Mouse (Mus musculus) brain, embryonic 18.5 days (tissue): ENCODE measurements around the gene Notch4.

ENCODE experiments used
- DNase-seq: peaks from one replicate; pipeline ENCODE4 v3.0.0-alpha.2; 2012; ENCODE audit warnings: low read depth, low spot score

The Notch4 gene

GRCm38 (mm10) chr17:34569919-34570318 is 5.9 kb downstream of the Notch4 start:
- no peak for DNase-seq

- no peak for DNase-seq
These were observed 7.8 kb downstream of the Notch4 start for GRCm38 (mm10) chr17:34571875-34572274.

DNA sequence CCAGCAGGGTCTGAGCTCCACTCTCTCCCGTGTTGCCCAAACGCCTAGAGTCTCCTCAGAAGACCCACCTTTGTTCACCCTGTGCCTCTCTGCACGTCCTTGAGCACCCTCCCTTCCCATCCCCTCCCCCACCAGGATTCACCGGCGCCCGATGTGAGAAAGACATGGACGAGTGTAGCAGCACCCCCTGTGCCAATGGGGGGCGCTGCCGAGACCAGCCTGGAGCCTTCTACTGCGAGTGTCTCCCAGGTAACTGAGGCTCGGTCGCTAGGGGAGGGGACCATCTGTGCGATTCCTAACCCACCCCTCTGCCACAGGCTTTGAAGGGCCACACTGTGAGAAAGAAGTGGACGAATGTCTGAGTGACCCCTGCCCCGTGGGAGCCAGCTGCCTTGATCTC is 8.3 kb downstream of the Notch4 start:
- no peak for DNase-seq

DNA sequence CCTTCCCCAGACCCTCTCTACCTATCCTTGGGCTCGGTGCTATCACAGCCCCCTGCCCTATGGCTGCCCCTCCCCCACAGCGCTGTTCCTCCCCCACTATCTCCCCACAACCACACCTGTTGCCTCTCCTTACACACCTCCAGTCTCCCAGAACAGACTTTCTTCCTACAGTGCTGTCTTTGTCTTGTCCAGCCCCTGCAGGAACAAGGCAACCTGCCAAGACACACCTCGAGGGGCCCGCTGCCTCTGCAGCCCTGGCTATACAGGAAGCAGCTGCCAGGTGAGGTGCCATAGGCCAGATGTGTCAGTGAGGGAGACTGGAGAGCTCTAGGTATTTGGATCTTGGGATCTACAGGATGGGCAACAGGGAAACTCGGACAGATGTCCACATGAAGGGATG is 12.5 kb downstream of the Notch4 start:
- no peak for DNase-seq

DNA sequence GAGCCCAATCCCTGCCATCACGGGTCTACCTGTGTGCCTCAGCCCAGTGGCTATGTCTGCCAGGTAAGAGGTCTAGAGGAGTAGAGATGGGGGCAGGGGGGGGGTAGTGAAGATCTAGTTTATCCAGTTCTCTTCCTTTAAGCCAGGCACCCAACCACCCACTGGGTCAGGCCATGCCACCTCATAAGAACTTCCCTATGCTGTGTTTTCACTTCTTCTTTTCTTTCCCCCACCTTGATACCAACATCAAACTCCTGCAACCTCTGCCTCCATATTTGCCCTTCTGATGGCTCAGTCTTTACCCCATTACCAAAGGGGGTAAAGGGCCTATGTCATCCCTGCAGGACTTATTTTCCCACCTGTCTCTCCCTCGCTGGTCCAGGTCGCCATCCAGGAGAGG is 14.0 kb downstream of the Notch4 start:
- no peak for DNase-seq

- DNase-seq = no peak
These were observed 18.5 kb downstream of the Notch4 start for GRCm38 (mm10) chr17:34582528-34582927.

DNA sequence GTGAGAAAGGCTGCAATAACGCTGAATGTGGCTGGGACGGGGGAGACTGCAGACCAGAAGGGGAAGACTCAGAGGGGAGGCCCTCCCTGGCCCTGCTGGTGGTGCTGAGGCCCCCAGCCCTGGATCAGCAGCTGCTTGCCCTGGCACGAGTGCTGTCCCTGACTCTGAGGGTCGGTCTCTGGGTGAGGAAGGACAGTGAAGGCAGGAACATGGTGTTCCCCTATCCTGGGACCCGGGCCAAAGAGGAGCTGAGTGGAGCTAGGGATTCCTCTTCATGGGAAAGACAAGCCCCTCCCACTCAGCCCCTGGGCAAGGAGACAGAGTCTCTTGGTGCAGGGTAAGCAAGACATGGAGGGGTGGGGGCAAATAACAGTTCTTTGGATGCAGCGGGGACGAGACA is 19.3 kb downstream of the Notch4 start:
- DNase-seq = no peak

DNA sequence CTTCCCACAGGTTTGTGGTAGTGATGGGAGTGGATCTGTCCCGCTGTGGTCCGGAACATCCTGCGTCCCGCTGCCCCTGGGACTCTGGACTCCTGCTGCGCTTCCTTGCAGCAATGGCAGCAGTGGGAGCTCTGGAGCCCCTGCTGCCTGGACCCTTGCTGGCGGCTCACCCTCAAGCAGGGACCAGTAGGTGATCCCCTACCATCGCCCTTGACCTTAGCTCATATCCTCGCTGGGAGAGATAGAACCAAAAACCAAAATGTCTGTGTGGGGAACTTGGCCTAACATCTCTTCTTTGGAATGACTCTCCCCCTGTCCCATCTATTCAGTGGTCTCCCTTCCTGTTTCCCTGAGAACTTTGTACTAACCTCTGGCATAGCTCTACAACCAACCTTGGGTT is 19.8 kb downstream of the Notch4 start:
- no peak for DNase-seq

DNA sequence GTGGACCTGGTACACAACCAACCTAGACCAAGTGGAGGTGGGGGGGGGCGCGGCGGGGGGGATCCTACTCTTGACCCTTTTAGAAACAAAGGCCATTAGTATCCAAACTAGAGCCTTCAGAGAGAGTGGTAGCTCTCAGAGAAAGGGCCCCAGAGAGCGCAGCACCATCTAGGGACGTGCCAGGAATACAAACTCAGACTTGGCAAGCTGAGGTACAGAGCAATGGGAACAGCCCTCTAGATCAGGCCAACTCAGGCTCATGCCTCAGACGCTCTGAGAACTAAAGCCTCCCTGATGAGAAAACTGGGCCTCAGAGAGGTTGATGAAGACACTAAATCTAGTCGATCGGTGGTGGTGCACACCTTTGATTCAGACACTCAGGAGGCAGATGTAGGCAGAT is 21.1 kb downstream of the Notch4 start:
- DNase-seq = no peak

GRCm38 (mm10) chr17:34585877-34586771 is 22.1 kb downstream of the Notch4 start:
- DNase-seq = no peak

GRCm38 (mm10) chr17:34586796-34587422 is 22.8 kb downstream of the Notch4 start:
- peak; percentile 84 for DNase-seq

DNA sequence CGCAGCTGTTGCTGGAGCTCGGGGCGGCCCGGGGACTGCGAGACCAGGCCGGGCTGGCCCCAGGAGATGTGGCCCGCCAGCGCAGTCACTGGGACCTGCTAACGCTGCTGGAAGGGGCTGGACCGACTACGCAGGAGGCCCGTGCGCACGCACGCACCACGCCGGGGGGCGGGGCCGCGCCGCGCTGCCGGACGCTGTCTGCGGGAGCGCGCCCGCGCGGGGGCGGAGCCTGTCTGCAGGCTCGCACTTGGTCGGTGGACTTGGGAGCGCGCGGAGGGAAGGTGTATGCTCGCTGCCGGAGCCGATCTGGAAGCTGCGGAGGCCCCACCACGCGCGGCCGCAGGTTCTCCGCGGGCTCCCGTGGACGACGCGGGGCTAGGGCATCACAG is 23.3 kb downstream of the Notch4 start:
- peak; percentile 91 for DNase-seq

DNA sequence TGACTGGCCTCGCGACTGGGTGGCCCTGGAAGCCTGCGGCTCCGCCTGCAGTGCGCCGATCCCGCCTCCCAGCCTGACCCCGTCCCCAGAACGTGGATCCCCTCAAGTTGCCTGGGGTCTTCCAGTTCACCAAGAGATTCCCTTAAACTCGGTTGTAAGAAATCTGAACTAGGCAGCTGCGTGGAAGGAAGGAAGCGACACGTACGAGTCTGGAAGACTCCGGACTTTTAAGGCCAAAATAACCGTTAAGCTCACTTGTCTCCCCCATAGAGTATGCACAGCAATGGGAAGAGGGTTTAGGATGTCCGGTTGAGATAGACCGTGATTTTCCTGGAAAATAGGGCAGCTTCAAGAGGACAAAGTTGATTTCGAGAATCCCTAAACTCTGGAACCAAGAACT is 23.7 kb downstream of the Notch4 start:
- no peak for DNase-seq

DNA sequence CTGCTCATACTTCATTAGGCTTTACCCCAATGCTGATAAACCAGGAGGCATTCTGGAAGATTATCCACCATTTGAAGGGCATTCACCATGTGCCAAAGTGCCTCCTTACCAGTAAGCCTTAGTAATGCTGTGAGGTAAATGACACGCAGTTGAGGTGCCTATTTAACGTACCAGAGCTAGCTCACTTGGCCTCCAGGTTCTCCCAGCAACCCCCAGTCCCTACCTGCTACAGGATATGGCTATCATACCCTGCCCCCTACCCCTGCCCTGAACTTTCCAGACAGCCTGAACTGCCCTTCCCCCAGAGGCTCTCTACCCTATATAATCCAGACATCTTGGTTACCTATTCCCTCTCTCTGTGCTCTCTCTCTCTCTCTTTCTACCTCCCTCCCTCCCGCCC is 24.7 kb downstream of the Notch4 start:
- DNase-seq = no peak

GRCm38 (mm10) chr17:34589206-34589605 is 25.1 kb downstream of the Notch4 start:
- no peak for DNase-seq

DNA sequence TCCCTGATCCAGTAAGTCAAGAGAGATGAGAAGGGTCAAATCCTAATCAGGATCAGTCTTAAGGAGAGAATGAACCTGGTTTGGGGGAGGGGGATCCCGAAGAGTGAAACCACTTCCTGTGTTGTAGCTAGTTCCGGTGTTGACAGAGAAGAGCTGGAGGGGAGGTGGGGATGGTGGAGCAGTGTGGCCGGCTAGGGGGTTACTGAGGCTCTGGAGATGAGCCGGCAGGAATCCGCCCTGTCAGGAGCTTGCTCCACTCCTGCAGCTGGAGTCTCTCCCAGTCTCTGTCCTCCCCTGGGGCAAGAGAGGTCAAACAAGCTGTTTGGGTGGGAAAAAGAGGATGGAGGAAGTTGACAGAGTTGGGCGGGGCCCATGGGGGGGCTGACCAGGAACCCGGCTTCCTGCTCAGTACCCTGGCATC is 25.6 kb downstream of the Notch4 start, which contains the start of gene Gpsm3:
Gene Gpsm3 (plus strand): TSS at position 126 of the 421 bp plus-strand sequence.
- DNase-seq = no peak

- DNase-seq = no peak
These were observed 26.3 kb downstream of the Notch4 start for GRCm38 (mm10) chr17:34590154-34590987.

- DNase-seq = no peak
These were observed 27.2 kb downstream of the Notch4 start, which contains the start of gene Pbx2 for GRCm38 (mm10) chr17:34591029-34591993. Pbx2 (plus strand) TSS chr17:34591266.

DNA sequence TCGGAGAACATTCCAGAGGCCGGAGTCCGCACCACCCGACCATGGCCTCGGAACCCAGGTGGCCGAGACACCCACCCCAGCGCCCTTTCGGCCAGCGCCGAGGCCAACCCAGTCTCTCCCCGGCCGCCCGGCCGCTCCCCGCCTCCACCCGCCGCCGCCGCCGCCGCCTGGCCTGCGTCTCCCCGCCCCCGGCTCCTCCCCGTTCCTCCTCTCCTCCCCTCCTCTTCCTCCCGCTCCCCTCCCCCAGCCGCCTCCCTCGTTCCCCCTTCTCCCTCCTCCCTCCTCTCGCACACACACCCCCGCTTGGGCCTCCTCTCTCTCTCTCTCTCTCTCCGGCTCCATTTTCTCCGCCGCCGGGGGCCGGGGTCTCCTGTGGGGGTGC is 27.9 kb downstream of the Notch4 start:
- DNase-seq = peak; percentile 88

DNA sequence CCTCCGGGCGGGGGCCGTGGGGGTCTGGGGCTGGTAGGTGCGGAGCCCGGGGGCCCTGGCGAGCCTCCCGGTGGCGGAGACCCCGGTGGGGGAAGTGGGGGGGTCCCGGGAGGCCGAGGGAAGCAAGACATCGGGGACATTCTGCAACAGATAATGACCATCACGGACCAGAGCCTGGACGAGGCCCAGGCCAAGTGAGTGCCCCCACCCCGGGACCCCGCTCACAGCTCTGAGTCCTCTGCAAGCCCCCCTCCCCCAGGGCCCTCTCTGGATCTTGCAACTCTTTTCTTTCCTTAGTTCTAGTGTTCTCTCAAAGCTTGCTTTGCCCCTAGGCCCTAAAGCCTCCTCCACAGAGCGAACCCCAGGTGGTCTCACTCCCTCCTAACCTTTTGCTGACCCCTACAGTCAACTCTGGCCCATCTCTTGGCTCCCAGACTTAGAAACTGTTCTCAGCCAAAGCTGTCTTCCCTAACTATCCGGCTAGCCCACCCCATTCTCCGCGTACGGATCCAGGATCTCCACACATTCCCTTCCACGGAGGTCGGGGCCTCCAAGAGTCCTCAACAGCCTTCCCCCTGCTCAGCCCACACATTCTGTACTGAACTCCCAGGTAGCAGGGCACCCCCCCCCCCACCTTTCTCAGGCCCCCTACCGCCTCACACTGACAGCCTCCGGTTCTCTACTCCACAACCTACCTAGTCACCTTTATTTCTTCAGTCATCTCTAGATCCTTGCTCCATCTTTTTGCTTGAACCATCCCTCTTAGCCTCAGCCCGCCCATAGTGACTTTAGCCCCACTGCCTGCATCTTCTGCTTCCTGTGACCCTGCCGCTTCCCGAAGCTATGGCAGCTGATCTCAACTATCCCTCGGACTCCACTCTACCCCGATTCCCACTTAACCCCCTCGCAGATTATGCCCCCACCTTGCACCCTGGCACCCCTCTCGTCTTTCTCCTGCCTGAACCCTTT is 28.8 kb downstream of the Notch4 start:
- DNase-seq = no peak
